Mouse (Mus musculus) hindbrain, embryonic 12.5 days (tissue): ENCODE measurements around the gene 3110018I06Rik. TPM values are rescaled to one million over a fixed set of nuclear protein-coding genes. Genes with fewer than 3 reads are reported as not detected.
A peak's percentile ranks its signal among the peaks of the same experiment; 100 is the strongest.

Source experiments
- ATAC-seq: fragments of 200-750 bp; cut with Nextera tagmentation; 2 replicates; pipeline ENCODE4 v1.8.0; 2017; ENCODE audit warnings: moderate TSS enrichment; ENCODE audit not compliant: low FRiP score
- H3K27ac ChIP-seq: fragments of 300-500 bp; sonication (generic); 2 replicates; pipeline ENCODE4 v1.5.1; 2016; ENCODE audit warnings: mild to moderate bottlenecking
- H3K27me3 ChIP-seq: fragments of 300-500 bp; sonication (generic); 2 replicates; pipeline ENCODE4 v1.6.1; 2016; ENCODE audit warnings: mild to moderate bottlenecking
- H3K36me3 ChIP-seq: fragments of 300-500 bp; sonication (generic); 2 replicates; pipeline ENCODE4 v1.6.1; 2016; ENCODE audit warnings: mild to moderate bottlenecking
- H3K4me1 ChIP-seq: fragments of 300-500 bp; sonication (generic); 2 replicates; pipeline ENCODE4 v1.6.1; 2016
- H3K4me2 ChIP-seq: fragments of 300-500 bp; sonication (generic); replicated peaks from 2 replicates; pipeline ENCODE4 v1.6.1; 2016; ENCODE audit warnings: mild to moderate bottlenecking
- H3K4me3 ChIP-seq: fragments of 300-500 bp; sonication (generic); 2 replicates; pipeline ENCODE4 v1.5.1; 2016; ENCODE audit warnings: mild to moderate bottlenecking
- H3K9ac ChIP-seq: fragments of 300-500 bp; sonication (generic); 2 replicates; pipeline ENCODE4 v1.6.1; 2016; ENCODE audit warnings: mild to moderate bottlenecking, moderate library complexity
- H3K9me3 ChIP-seq: fragments of 300-500 bp; sonication (generic); replicated peaks from 2 replicates; pipeline ENCODE4 v1.6.1; 2016; ENCODE audit warnings: mild to moderate bottlenecking
- WGBS: fragments of 180-500 bp; shearing (Covaris S2); methylation state at CpG from one replicate; pipeline ENCODE4 v1.1.7; 2016; 5-methylcytosine and 5-hydroxymethylcytosine counted together
- polyA plus RNA-seq: library from polyadenylated mRNA; unstranded; fragments of >200 nt; fragmentation: Nextera tagmentation; extraction: Ambion mirVana; gene quantifications from 2 replicates; pipeline ENCODE4 v1.2.1, GENCODE M21; 2016

3110018I06Rik gene
- polyA plus RNA-seq = not detected in 2 replicates

DNA sequence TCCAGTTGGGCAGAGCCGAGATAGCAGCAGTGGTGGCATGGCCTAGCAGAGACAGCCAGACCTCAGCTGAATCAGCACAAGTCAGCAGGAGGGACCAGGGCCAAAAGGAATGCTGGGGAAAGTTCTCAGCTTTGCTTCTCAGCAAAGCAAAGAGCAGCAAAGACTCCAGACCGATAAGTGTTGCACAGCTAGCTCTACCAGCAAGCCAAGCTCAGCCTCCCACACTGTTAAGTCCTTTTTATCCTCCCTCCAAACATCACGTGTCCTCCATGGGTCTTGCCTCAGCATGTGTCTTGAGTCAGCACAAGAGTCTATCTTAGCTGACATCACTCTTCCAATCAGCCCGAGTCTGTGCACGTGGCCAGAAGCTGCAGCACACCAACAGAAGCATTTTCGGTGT lies at the start of gene 3110018I06Rik:
Gene 3110018I06Rik (plus strand): TSS at position 262 of the 400 bp plus-strand sequence.
- H3K36me3 ChIP-seq = no peaks in the 10 kb centered on the region
- H3K9ac ChIP-seq = no peak within 1 kb of the TSS
- H3K4me2 ChIP-seq = no peak within 1 kb of the TSS
- ATAC-seq = no peak
- WGBS = 86% methylated on average over 6 of the region's 6 CpGs
- no peaks in the 10 kb centered on the region for H3K27me3 ChIP-seq
- no peak within 1 kb of the TSS for H3K27ac ChIP-seq
- H3K4me1 ChIP-seq = no peaks in the 10 kb centered on the region
- no peak within 1 kb of the TSS for H3K4me3 ChIP-seq
- no peaks in the 10 kb centered on the region for H3K9me3 ChIP-seq

DNA sequence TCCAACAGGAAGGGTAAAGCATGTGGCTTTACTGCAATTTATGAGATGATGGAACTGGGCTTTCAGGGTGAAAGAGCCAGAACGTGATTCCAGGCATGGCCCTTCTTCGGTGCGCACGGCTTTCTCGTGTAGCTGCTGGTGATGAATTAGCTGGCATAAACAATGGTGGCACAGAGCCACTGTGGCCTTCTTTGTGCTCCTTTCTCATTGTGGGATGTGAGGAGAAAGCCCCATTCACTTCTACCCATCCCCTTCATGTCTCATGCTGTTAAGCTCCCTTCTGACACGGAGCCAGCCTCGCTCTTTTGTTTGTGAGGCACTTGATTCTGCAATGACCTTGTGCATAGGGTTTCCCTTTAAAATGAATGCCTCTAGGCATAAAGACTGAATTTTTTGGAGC lies 43.8 kb upstream of the 3110018I06Rik start:
- H3K36me3 ChIP-seq = no peaks in the 10 kb centered on the region
- no peaks in the 10 kb centered on the region for H3K9me3 ChIP-seq
- H3K9ac ChIP-seq = no peak overlapping the region
- no peak overlapping the region for H3K4me2 ChIP-seq
- peaks cover 3% of the 10 kb centered on the region; the same call in 1 of the 2 replicates for H3K4me1 ChIP-seq
- WGBS = 35% methylated on average over 7 of the region's 7 CpGs
- H3K27me3 ChIP-seq = no peaks in the 10 kb centered on the region
- no peak overlapping the region for H3K4me3 ChIP-seq
- no peak for ATAC-seq
- no peak overlapping the region for H3K27ac ChIP-seq

DNA sequence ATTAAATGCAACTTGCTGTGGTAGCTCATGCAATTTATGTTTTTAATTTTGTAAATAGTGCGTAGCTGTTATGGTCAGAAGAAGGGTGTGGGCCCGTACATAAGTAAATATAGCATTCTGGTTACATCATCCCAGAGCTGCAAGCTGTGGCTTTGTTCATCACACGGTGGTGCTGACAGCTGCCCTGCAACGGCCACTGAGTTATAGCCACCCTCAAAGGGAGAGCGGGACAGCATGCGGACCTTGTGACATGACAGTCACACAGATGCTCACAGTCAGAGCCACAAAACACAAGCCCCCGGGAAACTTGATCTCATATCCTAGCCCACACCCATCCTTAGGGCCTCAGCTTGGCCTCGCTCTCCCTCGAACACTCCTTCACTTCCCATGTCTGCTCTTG lies 30.6 kb upstream of the 3110018I06Rik start:
- Histone ChIP-seq H3K4me1 (no peaks in the 10 kb centered on the region), H3K27me3 (no peaks in the 10 kb centered on the region), H3K4me2 (no peak overlapping the region), H3K9me3 (no peaks in the 10 kb centered on the region), H3K4me3 (no peak overlapping the region), H3K9ac (no peak overlapping the region), H3K36me3 (no peaks in the 10 kb centered on the region), H3K27ac (no peak overlapping the region)
- ATAC-seq = no peak
- 59% methylated on average over 9 of the region's 9 CpGs for WGBS

GRCm38 (mm10) chr12:107464731-107465130 lies 23.7 kb upstream of the 3110018I06Rik start:
- no peak overlapping the region for H3K9ac ChIP-seq
- H3K36me3 ChIP-seq = no peaks in the 10 kb centered on the region
- H3K27ac ChIP-seq = no peak overlapping the region
- H3K27me3 ChIP-seq = no peaks in the 10 kb centered on the region
- no peak overlapping the region for H3K4me2 ChIP-seq
- H3K9me3 ChIP-seq = no peaks in the 10 kb centered on the region
- 22% methylated on average over 5 of the region's 5 CpGs for WGBS
- no peak for ATAC-seq
- H3K4me3 ChIP-seq = no peak overlapping the region
- peaks cover 6% of the 10 kb centered on the region for H3K4me1 ChIP-seq

- Histone ChIP-seq H3K27me3 (no peaks in the 10 kb centered on the region), H3K9me3 (no peaks in the 10 kb centered on the region), H3K4me1 (peaks cover 26% of the 10 kb centered on the region), H3K36me3 (no peaks in the 10 kb centered on the region), H3K4me3 (no peak overlapping the region), H3K9ac (no peak overlapping the region), H3K27ac (peak overlapping the region; percentile 48; the same call in 1 of the 2 replicates), H3K4me2 (no peak overlapping the region)
- peak; percentile 58; the same call in 1 of the 2 replicates for ATAC-seq
- whole genome bisulfite sequencing = 21% methylated on average over 12 of the region's 12 CpGs
These were observed 11.8 kb upstream of the 3110018I06Rik start for GRCm38 (mm10) chr12:107476441-107477291.

- Histone ChIP-seq H3K9me3 (no peaks in the 10 kb centered on the region), H3K4me1 (peaks cover 26% of the 10 kb centered on the region), H3K36me3 (no peaks in the 10 kb centered on the region), H3K4me3 (no peak overlapping the region), H3K27me3 (no peaks in the 10 kb centered on the region), H3K9ac (no peak overlapping the region), H3K4me2 (no peak overlapping the region), H3K27ac (no peak overlapping the region)
- 10% methylated on average over 3 of the region's 3 CpGs for WGBS
- no peak for ATAC-seq
These were observed 9.1 kb upstream of the 3110018I06Rik start for GRCm38 (mm10) chr12:107479350-107479749.

- ATAC-seq = no peak
- H3K4me1 ChIP-seq = peaks cover 3% of the 10 kb centered on the region; the same call in 1 of the 2 replicates
- no peak overlapping the region for H3K27ac ChIP-seq
- H3K4me2 ChIP-seq = no peak overlapping the region
- H3K36me3 ChIP-seq = no peaks in the 10 kb centered on the region
- H3K27me3 ChIP-seq = no peaks in the 10 kb centered on the region
- H3K9me3 ChIP-seq = no peaks in the 10 kb centered on the region
- H3K9ac ChIP-seq = no peak overlapping the region
- WGBS = 75% methylated on average over 5 of the region's 5 CpGs
- H3K4me3 ChIP-seq = no peak overlapping the region
These were observed 5.4 kb upstream of the 3110018I06Rik start for GRCm38 (mm10) chr12:107483031-107483430.

- Histone ChIP-seq H3K4me1 (no peaks in the 10 kb centered on the region), H3K4me3 (no peak overlapping the region)
These were observed 2.9 kb downstream of the 3110018I06Rik start for GRCm38 (mm10) chr12:107491344-107491743.

GRCm38 (mm10) chr12:107496924-107497323 lies 8.5 kb downstream of the 3110018I06Rik start:
- Histone ChIP-seq H3K9ac (no peak overlapping the region), H3K36me3 (no peaks in the 10 kb centered on the region), H3K4me2 (no peak overlapping the region), H3K4me1 (no peaks in the 10 kb centered on the region), H3K9me3 (no peaks in the 10 kb centered on the region), H3K4me3 (no peak overlapping the region), H3K27me3 (no peaks in the 10 kb centered on the region), H3K27ac (no peak overlapping the region)
- no peak for ATAC-seq
- WGBS = 75% methylated on average over 5 of the region's 5 CpGs

More at GRCm38 (mm10) chr12:107491344-107491743, 2.9 kb downstream of the 3110018I06Rik start:
- Histone ChIP-seq H3K27ac (no peak overlapping the region), H3K9ac (no peak overlapping the region), H3K27me3 (no peaks in the 10 kb centered on the region), H3K4me2 (no peak overlapping the region), H3K36me3 (no peaks in the 10 kb centered on the region), H3K9me3 (no peaks in the 10 kb centered on the region)
- 88% methylated on average over 1 of the region's 1 CpGs for WGBS
- ATAC-seq = no peak

DNA sequence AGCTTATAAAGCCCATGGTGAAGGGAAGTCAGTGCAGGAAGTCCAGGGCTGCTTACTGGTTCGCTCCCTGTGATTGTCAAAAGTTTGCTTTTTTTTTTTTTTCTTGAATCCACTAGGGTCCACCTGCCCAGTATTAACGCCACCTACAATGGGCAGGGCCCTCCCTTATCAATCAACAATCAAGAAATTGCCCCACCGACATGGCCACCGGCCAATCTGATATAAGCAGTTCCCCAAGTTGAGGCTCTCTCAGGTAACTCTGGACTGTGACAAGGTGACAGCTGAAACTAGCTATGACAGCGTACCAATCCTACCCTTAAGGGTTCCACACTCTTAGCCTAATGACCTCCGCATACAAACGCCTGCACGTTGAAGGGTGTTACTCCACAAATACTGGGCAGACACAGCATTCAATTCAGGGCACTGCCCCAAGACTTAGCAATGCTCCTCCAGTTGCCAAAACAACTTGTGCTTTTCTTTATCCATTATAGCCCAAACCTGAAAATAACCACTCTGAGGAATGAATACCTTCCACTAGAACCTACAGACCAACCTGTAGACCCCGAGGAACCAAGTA lies 21.3 kb downstream of the 3110018I06Rik start:
- no peaks in the 10 kb centered on the region for H3K9me3 ChIP-seq
- no peak overlapping the region for H3K9ac ChIP-seq
- peaks cover 4% of the 10 kb centered on the region; the same call in 1 of the 2 replicates for H3K4me1 ChIP-seq
- no peaks in the 10 kb centered on the region for H3K36me3 ChIP-seq
- H3K4me3 ChIP-seq = no peak overlapping the region
- H3K4me2 ChIP-seq = no peak overlapping the region
- ATAC-seq = no peak
- H3K27ac ChIP-seq = no peak overlapping the region
- no peaks in the 10 kb centered on the region for H3K27me3 ChIP-seq
- WGBS = 85% methylated on average over 9 of the region's 9 CpGs

DNA sequence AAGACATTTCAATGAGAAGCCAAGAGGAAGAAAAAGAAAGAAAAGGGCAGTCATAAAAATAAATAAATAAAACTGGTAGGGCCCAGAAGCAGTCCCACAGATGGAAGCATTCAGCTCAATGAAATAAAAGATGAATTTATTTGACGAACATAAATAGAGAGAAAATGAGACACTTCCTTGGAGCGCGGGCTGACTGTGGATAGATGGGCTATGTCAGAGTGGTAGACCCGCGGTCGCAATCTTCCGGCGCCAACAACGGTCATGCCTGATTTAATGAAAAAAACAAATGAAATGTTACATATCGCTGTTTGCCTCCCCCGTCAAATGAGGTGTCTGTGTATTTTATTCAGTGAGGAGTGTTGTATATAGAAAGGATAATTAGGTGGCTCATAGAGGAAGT lies 22.7 kb downstream of the 3110018I06Rik start:
- no peak for ATAC-seq
- Histone ChIP-seq H3K4me2 (no peak overlapping the region), H3K4me3 (no peak overlapping the region), H3K27ac (no peak overlapping the region), H3K9me3 (no peaks in the 10 kb centered on the region), H3K4me1 (peaks cover 5% of the 10 kb centered on the region), H3K36me3 (no peaks in the 10 kb centered on the region), H3K9ac (no peak overlapping the region), H3K27me3 (no peaks in the 10 kb centered on the region)
- 87% methylated on average over 11 of the region's 11 CpGs for WGBS

GRCm38 (mm10) chr12:107516265-107517217 lies 28.1 kb downstream of the 3110018I06Rik start:
- Histone ChIP-seq H3K9ac (no peak overlapping the region), H3K4me3 (no peak overlapping the region), H3K27ac (peak overlapping the region; percentile 69), H3K27me3 (no peaks in the 10 kb centered on the region), H3K9me3 (no peaks in the 10 kb centered on the region), H3K4me1 (peaks cover 12% of the 10 kb centered on the region), H3K36me3 (no peaks in the 10 kb centered on the region), H3K4me2 (no peak overlapping the region)
- 25% methylated on average over 11 of the region's 11 CpGs for WGBS
- ATAC-seq = peak; percentile 88
